Mouse (Mus musculus) inflammation-experienced regulatory T-cells, adult 16 weeks (primary cell): Measurements from ENCODE around the gene Hsd11b2. TPM values are rescaled to one million over a fixed set of nuclear protein-coding genes. Genes with fewer than 3 reads are reported as not detected.

ENCODE experiments used
- polyA plus RNA-seq: library from polyadenylated mRNA; unstranded; fragments of 100-300 nt; shearing (Covaris generic); gene quantifications from one replicate; pipeline ENCODE4 v1.2.1, GENCODE M21; 2017

Gene Hsd11b2
- polyA plus RNA-seq: not detected

DNA sequence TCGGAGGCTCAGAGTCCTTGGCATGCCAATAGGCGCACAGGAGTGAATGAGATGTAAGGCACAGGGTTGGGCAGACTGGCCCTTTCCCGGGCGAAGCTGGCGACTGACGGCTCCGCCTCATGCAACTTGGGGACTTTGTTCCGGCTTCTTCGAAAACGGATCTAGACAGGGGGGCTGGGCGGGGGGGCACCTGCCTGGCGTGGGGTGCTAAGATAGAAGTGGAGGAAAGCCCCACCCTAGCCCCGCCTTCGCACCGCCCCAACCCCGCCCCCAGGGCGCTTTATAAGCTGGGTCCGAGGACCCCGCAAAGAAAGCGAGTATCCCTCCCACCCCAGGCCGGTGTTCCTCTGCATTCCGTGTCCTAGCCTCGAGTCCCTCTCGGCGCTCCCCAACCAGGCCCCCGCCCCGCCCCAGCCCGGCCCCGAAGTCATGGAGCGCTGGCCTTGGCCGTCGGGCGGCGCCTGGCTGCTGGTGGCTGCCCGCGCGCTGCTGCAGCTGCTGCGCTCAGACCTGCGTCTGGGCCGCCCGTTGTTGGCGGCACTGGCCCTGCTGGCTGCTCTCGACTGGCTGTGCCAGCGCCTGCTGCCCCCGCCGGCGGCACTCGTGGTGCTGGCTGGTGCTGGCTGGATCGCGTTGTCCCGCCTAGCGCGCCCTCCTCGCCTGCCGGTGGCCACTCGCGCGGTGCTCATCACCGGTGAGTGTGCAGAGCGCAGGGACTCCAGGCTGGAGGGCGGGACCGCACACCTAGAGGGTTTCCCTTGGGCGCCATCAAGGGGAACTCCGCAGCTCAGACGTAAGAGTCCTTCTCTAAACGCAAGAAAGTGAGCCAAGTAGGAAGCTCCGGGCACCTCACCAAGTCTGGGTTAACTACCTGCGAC lies at the start of gene Hsd11b2:
TSS of gene Hsd11b2 (plus strand) at position 320 of the 878 bp plus-strand sequence.

DNA sequence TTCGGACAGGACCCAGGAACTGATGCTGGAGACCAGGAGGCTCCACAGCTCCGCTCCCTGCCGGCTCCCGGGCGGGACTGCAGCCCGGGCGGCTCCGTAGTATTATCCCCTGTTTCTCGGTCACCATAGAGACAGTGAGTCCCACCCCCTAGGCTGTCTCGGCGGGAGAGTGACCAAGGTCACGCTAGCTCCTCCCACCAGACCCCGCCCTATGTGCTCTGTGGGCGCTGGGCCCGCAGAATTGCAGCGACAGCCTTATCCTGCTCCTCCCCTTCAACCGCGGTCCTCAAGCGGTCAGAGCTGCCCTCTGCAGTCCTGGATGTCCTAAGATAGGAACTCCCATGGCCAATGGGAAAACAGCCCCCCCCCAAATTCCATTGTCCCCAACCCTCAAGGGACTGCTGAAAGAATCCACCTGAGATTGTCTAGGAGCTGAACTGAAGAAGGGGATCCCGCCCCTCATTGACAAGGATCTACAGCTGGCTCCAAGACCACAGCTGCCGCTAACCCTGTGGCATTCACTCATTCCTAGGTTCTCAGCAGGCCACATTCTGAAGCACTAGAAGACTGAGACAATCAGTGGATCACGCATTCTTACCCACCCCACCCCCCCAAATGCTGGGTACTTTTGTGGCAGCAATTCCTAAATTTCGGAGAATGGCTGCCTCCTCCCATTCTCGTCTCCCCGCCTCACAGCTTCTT lies 47.1 kb upstream of the Hsd11b2 start, which contains the start of gene Tppp3:
TSS of gene Tppp3 (minus strand) at position 213 of the 702 bp plus-strand sequence.

DNA sequence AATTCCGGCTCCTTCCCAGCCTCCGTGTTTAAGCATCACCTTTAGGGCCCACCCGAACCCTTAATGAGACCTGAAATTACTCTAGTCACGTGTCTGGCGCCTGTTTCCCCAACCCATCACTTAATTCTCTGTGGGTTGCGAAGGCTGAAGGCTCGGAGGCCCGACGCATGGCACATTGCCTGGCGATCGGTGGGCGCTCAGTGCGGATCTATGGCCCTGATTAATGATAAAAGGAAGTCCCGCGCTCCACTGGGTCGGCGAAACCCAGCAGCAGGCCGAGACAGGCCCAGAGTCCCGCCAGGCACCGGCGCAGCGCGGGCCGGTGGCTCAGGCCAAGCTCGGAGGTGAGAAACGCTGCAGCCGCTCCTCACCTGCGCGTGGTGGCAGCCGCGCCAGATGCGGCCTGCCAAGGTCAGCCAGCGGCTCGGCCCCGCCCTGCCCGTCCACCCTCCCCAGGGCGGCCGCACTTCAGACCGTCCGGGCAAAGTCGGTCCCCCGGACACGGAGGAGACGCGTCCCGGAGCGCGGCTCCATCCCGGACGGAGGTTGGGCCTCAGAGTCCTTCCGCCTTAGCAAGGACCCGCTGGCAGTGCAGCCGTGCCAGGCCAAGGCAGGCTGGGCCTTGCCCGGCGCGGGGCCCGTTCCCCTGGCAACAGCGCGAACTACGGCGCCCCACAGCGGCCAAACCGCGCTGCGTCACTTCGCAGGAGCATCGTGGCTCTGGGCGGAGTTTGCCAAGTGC lies 21.9 kb upstream of the Hsd11b2 start, which contains the start of gene Zdhhc1:
TSS of gene Zdhhc1 (minus strand) at position 464 of the 742 bp plus-strand sequence.

DNA sequence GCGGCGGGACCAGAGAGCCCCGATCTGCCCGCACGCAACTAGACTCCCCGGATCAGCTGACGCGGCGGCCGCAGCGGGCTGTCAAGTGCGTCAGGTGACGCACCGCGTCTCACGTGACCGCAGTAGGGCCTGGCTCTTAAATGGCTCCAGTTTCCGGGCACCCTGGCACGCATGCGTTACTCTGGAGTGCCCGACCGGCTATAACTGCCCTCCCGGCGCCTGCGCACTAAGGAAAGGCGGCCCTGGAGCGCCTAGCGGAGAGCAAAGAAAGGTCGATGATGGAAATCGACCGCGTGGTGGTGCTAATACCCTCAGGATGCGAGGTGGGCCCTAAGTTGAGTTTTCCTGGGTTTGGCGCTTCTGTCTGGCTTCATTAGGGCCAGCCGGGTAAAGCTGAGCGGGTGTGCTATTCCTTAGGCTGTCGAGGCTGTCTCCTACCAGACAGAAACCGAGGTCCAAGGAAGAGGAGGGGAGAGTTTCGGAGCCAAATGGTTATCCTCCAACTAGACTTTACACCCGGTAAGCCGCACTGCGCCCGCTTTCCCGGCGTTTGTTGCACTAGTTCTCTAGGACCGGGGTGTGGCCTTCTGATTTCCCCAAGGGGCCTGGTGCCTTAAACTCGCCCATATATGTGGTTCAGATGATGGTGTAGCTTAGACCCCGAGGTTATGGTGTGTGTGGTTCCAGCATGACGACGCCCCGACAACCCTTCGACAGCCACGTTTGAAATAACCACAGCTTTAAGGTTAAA lies 47.6 kb downstream of the Hsd11b2 start, which contains the start of gene Atp6v0d1:
TSS of gene Atp6v0d1 (minus strand) at position 96 of the 751 bp plus-strand sequence.

Other genes starting within 250 kb of the Hsd11b2 start
- gene Hsf4, start 249.0 kb upstream of the Hsd11b2 start, polyA plus RNA-seq: 0.38 TPM
- gene Nol3, start 242.6 kb upstream of the Hsd11b2 start, polyA plus RNA-seq: not detected
- gene 4931428F04Rik, start 228.9 kb upstream of the Hsd11b2 start, polyA plus RNA-seq: 1.8 TPM
- gene Exoc3l, start 222.7 kb upstream of the Hsd11b2 start, polyA plus RNA-seq: 2.5 TPM
- gene E2f4, start 221.1 kb upstream of the Hsd11b2 start, polyA plus RNA-seq: 92.2 TPM
- 12.2 TPM for gene Elmo3, start 213.2 kb upstream of the Hsd11b2 start, polyA plus RNA-seq
- 3.6 TPM for gene Lrrc29, start 192.5 kb upstream of the Hsd11b2 start, polyA plus RNA-seq
- 134 TPM for gene Tmem208, start 192.4 kb upstream of the Hsd11b2 start, polyA plus RNA-seq
- gene Fhod1, start 170.8 kb upstream of the Hsd11b2 start, polyA plus RNA-seq: 1.3 TPM
- gene Slc9a5, start 169.9 kb upstream of the Hsd11b2 start, polyA plus RNA-seq: 0.56 TPM
- not detected for gene Plekhg4, start 145.5 kb upstream of the Hsd11b2 start, polyA plus RNA-seq
- gene Kctd19, start 105.3 kb upstream of the Hsd11b2 start, polyA plus RNA-seq: not detected
- gene Lrrc36, start 105.2 kb upstream of the Hsd11b2 start, polyA plus RNA-seq: not detected
- 0.76 TPM for gene Tppp3, start 47.2 kb upstream of the Hsd11b2 start, polyA plus RNA-seq
- 3.5 TPM for gene Zdhhc1, start 21.9 kb upstream of the Hsd11b2 start, polyA plus RNA-seq
- gene Atp6v0d1, start 47.3 kb downstream of the Hsd11b2 start, polyA plus RNA-seq: 42.2 TPM
- gene Ripor1, start 86.5 kb downstream of the Hsd11b2 start, polyA plus RNA-seq: 18.7 TPM
- 40.7 TPM for gene Ctcf, start 117.8 kb downstream of the Hsd11b2 start, polyA plus RNA-seq
- gene Agrp, start 118.6 kb downstream of the Hsd11b2 start, polyA plus RNA-seq: 1.6 TPM
- gene Carmil2, start 167.5 kb downstream of the Hsd11b2 start, polyA plus RNA-seq: 25.6 TPM
- gene Acd, start 182.3 kb downstream of the Hsd11b2 start, polyA plus RNA-seq: 92.3 TPM
- 12.3 TPM for gene Pard6a, start 182.4 kb downstream of the Hsd11b2 start, polyA plus RNA-seq
- 0.35 TPM for gene 4933405L10Rik, start 188.9 kb downstream of the Hsd11b2 start, polyA plus RNA-seq
- 3.7 TPM for gene Enkd1, start 189.5 kb downstream of the Hsd11b2 start, polyA plus RNA-seq
- 6.3 TPM for gene Gfod2, start 239.9 kb downstream of the Hsd11b2 start, polyA plus RNA-seq